Mouse (Mus musculus) limb, embryonic 15.5 days (tissue): ENCODE results near the gene 2210016F16Rik. TPM values are rescaled to one million over a fixed set of nuclear protein-coding genes. Genes with fewer than 3 reads are reported as not detected.
"Not testable (repeated sequence)": the region's sequence is repeated elsewhere in the genome, so short reads cannot be mapped to it uniquely, and the experiment has no call there.

Source experiments
- ATAC-seq: fragments of 200-750 bp; cut with Nextera tagmentation; 2 replicates; pipeline ENCODE4 v1.8.0; 2017; ENCODE audit warnings: low read depth, moderate TSS enrichment; ENCODE audit not compliant: insufficient number of reproducible peaks, low FRiP score, low TSS enrichment
- H3K27ac ChIP-seq: fragments of 300-500 bp; sonication (generic); 2 replicates; pipeline ENCODE4 v1.5.1; 2015; ENCODE audit warnings: moderate library complexity, mild to moderate bottlenecking, inconsistent platforms
- H3K27me3 ChIP-seq: fragments of 300-500 bp; sonication (generic); 2 replicates; pipeline ENCODE4 v1.6.1; 2015; ENCODE audit warnings: inconsistent platforms
- H3K36me3 ChIP-seq: fragments of 300-500 bp; sonication (generic); 2 replicates; pipeline ENCODE4 v1.6.1; 2015; ENCODE audit warnings: inconsistent platforms
- H3K4me1 ChIP-seq: fragments of 300-500 bp; sonication (generic); 2 replicates; pipeline ENCODE4 v1.6.1; 2015; ENCODE audit warnings: inconsistent platforms
- H3K4me2 ChIP-seq: fragments of 300-500 bp; sonication (generic); 2 replicates; pipeline ENCODE4 v1.6.1; 2015; ENCODE audit warnings: mild to moderate bottlenecking, inconsistent platforms
- H3K4me3 ChIP-seq: fragments of 300-500 bp; sonication (generic); 2 replicates; pipeline ENCODE4 v1.5.1; 2015; ENCODE audit warnings: mild to moderate bottlenecking, inconsistent platforms
- H3K9ac ChIP-seq: fragments of 300-500 bp; sonication (generic); 2 replicates; pipeline ENCODE4 v1.6.1; 2015; ENCODE audit warnings: inconsistent platforms
- H3K9me3 ChIP-seq: fragments of 300-500 bp; sonication (generic); 2 replicates; pipeline ENCODE4 v1.6.1; 2016; ENCODE audit warnings: inconsistent platforms
- WGBS: fragments of 180-500 bp; shearing (Covaris S2); methylation state at CpG from one replicate; pipeline ENCODE4 v1.1.7; 2015; 5-methylcytosine and 5-hydroxymethylcytosine counted together
- polyA plus RNA-seq: library from polyadenylated mRNA; unstranded; fragments of >200 nt; fragmentation: Nextera tagmentation; extraction: Ambion mirVana; gene quantifications from 2 replicates; pipeline ENCODE4 v1.2.1, GENCODE M21; 2015

2210016F16Rik gene
- polyA plus RNA-seq, 1 experiment from 2014 or later, result 27.7 TPM

DNA sequence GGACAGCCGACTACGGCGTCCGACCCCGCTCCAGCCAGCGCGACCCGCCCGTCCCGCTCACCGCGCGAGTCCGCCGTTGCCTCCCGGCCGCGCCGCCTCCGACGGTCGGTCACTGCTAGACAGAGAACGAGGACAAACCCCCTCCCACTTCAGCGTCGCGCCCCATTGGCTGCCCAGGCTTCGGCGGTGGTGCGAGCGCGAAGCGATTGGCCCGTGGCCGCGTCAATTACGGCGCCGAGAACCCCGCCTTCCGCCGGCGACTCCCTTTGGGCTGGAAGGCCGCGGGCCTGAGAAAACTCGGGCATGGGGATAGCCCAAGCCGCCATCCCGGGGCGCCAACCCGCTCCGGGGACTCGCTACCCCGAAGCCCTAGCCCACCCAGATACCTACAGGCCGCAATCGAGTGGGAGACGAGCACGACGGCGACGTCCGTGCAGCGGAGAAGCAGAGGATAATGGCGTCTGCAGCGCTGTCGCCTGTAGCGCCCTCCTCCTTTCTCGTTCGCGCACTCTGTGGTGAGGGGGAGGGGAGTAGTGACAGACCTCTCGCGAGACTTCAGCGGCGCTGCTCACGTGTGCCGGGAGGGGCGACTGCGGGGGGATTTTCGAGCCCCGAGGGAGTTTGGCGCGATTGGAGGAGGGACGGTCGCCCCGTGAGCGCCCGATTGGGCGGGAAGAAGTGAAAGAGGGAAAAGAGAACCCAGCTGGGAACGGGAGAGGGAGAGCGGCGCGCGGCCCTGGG is 17.1 kb upstream of the 2210016F16Rik start, which contains the start of gene Rmi1:
TSS of gene Rmi1 (plus strand) at position 246 of the 741 bp plus-strand sequence.
- peak; percentile 96 for ATAC-seq
- H3K4me1 ChIP-seq, result peaks cover 5% of the 10 kb centered on the region; the same call in 1 of the 2 replicates
- H3K36me3 ChIP-seq, result peaks cover 9% of the 10 kb centered on the region; the same call in 1 of the 2 replicates
- WGBS, result under 1% methylated on average over 89 of the region's 91 CpGs
- peak within 1 kb of the TSS; percentile 86 for H3K4me3 ChIP-seq
- peak within 1 kb of the TSS; percentile 54 for H3K4me2 ChIP-seq
- H3K9me3 ChIP-seq, result no peaks in the 10 kb centered on the region
- peak within 1 kb of the TSS; percentile 99 for H3K9ac ChIP-seq
- H3K27ac ChIP-seq, result peak within 1 kb of the TSS; percentile 99
- H3K27me3 ChIP-seq, result no peaks in the 10 kb centered on the region

DNA sequence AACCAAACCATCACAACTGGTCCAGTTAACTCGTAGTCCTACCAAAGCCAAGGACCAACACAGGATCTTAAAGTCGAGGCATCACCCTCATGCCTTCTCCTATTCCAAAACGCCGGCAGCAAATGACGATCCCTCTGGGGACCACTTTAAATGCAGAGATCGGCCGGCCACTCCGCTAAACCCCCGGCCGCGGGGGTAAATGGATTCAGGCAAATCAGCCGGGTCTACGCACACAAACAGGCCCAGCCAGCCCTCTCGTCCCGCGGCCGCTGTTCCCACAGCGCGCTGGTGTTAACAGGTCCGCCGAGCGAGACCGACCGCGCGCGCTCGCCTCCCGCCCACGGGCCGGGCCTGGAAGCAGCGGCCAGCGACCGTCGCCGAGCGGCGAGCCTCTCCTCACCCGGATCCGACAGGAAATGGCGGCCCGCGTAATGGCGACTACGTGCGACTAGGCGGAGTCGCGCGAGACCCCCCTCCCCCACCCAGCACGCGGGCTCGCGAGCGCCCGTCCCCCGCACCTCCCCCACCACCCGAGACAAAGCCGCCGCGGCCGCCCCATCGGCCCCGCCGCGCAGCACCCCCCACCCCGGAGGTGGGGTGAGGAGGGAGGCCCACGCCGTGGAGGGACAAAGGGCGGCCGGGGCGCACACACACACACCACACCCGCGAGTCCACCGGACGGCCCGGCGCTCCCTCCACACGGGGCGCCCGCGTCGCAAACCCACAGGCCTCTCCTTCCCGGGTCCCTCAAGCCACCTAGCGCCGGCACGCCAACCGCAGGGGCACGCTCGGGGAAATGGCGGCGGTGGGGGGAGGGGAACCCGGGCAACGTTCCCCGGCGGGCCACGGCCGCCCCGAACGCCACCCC is 16.3 kb upstream of the 2210016F16Rik start:
- no peaks in the 10 kb centered on the region for H3K27me3 ChIP-seq
- H3K4me1 ChIP-seq, result peaks cover 5% of the 10 kb centered on the region; the same call in 1 of the 2 replicates
- under 1% methylated on average over 80 of the region's 100 CpGs for WGBS
- H3K36me3 ChIP-seq, result peaks cover 13% of the 10 kb centered on the region; the same call in 1 of the 2 replicates
- H3K4me3 ChIP-seq, result peak overlapping the region; percentile 86
- H3K9me3 ChIP-seq, result no peaks in the 10 kb centered on the region
- H3K4me2 ChIP-seq, result peak overlapping the region; percentile 54
- H3K9ac ChIP-seq, result peak overlapping the region; percentile 99
- peak overlapping the region; percentile 99 for H3K27ac ChIP-seq
- peak; percentile 42 for ATAC-seq

DNA sequence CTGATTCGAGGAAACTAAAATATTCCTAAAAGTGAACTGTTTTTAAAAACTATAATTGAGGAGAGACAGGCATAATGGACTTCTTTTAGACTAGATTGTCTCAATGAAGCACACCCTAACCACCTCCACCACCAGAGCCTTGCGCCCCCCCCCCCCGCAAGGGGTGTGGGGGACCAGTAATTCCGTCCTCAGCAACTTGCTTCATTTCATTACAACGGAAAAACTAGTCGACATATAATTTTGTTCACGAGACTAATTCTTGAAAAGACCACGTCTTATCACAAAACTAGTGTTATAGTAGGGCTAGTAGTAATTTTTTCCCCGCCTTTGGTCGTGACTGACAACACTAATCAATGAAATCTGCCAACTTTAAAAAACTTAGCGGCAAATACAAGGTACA is 15.6 kb upstream of the 2210016F16Rik start:
- no peak for ATAC-seq
- H3K9ac ChIP-seq, result peak overlapping the region; percentile 99
- H3K4me3 ChIP-seq, result peak overlapping the region; percentile 86
- H3K27ac ChIP-seq, result peak overlapping the region; percentile 99; the same call in 1 of the 2 replicates
- no peaks in the 10 kb centered on the region for H3K9me3 ChIP-seq
- under 1% methylated on average over 11 of the region's 11 CpGs for WGBS
- H3K4me2 ChIP-seq, result peak overlapping the region; percentile 54
- peaks cover 5% of the 10 kb centered on the region; the same call in 1 of the 2 replicates for H3K4me1 ChIP-seq
- H3K36me3 ChIP-seq, result peaks cover 21% of the 10 kb centered on the region
- no peaks in the 10 kb centered on the region for H3K27me3 ChIP-seq

DNA sequence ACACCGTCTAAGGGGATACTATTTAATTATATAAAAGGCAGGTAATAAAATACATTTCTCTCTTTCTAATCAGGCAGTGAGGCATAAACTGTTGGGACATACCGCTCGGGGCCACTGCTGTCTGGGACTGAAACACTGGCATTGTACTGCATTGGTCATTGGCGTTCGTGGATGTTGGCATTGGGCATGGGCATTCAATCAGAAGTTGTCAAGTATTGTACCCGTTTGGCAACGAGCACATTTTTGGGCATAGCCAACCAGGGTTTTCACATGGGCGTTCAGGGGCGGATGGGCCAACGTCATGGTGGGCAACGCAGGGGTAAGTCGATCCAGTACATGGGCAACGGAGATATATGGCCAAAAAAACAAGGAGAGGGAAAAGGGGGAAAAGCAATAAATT is 12.6 kb upstream of the 2210016F16Rik start:
- H3K4me1 ChIP-seq, result peaks cover 5% of the 10 kb centered on the region; the same call in 1 of the 2 replicates
- WGBS, result 87% methylated on average over 13 of the region's 13 CpGs
- H3K36me3 ChIP-seq, result peaks cover 45% of the 10 kb centered on the region
- no peak overlapping the region for H3K9ac ChIP-seq
- no peaks in the 10 kb centered on the region for H3K27me3 ChIP-seq
- no peak overlapping the region for H3K4me2 ChIP-seq
- H3K9me3 ChIP-seq, result no peaks in the 10 kb centered on the region
- H3K4me3 ChIP-seq, result no peak overlapping the region
- ATAC-seq, result no peak
- H3K27ac ChIP-seq, result no peak overlapping the region

DNA sequence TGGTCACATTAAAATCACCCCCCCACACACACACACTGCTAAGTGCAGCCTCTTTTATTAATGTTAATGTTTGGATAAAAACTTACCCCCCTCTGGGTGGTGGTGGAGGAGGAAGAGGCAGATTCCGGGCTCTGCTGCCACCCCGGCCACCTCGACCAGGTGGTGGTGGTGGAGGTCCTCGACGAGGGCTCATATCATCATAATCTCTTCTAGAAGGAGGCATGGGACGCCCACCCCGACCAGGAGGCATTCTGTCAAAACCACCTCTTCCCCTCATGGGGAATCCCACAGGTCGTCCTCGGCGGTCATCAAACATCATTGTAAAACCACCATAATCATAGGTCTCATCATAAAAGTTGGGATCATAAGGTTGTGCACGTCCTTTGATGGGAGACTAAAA is 9.4 kb upstream of the 2210016F16Rik start:
- H3K4me2 ChIP-seq, H3K27me3 ChIP-seq, ATAC-seq, H3K4me1 ChIP-seq, H3K4me3 ChIP-seq, H3K27ac ChIP-seq, H3K9me3 ChIP-seq, H3K9ac ChIP-seq: not testable (repeated sequence)
- H3K36me3 ChIP-seq, result peaks cover 62% of the 10 kb centered on the region
- WGBS, result 79% methylated on average over 11 of the region's 11 CpGs

DNA sequence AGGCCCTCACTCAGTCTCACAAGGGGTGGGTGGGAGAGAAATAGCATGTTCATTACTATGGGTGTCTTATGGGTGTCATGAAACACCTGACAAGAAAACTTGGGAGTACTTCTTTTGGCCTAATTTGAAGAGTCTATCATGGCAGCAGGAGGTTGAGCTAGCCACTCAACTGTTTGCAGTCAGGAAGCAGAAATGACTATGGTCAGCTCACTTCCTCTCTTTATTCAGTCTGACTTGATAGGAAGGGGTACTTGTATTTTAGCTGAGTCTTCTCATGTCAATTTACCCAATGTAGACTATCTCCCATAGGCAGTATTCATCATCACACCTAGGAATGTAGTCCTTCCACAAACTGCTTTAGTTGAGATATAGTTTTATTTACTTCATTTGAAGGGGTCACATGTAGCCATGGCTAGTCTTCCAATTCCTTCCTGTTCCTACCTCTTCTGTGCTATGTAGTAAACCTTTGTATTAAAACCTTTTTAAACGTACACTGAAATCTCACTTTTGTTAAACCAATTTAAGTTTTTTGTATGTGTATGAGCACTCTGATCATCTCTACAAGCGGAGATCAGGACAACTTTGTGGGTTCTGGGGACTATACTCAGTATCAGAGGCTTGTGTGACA is 4.4 kb upstream of the 2210016F16Rik start:
- H3K9me3 ChIP-seq, result no peaks in the 10 kb centered on the region
- H3K9ac ChIP-seq, result no peak overlapping the region
- H3K4me3 ChIP-seq, result no peak overlapping the region
- H3K27ac ChIP-seq, result no peak overlapping the region
- H3K4me1 ChIP-seq, result 0 out of 2 replicates have a peak, but pooled peaks cover 4% of the 10 kb centered on the region
- H3K4me2 ChIP-seq, result no peak overlapping the region
- peaks cover 30% of the 10 kb centered on the region for H3K36me3 ChIP-seq
- no peaks in the 10 kb centered on the region for H3K27me3 ChIP-seq
- 74% methylated on average over 2 of the region's 2 CpGs for WGBS
- ATAC-seq, result no peak; the same call in 1 of the 2 replicates

DNA sequence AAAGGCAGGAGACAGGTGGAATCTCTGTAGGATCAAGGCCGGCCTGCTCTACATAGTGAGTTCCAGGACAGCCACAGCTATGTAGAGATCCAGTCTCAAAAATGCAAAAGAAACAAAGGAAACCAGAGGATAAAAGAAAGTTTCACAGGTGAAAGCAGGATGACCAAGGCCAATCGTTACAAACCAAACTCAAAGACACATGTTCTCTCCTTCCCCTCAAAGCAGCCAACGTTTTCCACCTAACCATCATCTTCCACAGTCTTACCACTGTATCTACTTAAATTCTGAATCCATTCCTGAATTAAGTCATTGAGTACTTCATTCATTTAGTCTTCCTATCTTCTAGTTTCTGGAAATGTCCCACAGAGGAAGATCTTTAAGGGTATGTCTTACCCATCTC is 3.4 kb upstream of the 2210016F16Rik start:
- Histone ChIP-seq H3K36me3 (peaks cover 23% of the 10 kb centered on the region), H3K4me2 (no peak overlapping the region), H3K4me3 (no peak overlapping the region), H3K4me1 (peaks cover 11% of the 10 kb centered on the region; the same call in 1 of the 2 replicates), H3K27ac (no peak overlapping the region), H3K9me3 (no peaks in the 10 kb centered on the region), H3K9ac (no peak overlapping the region), H3K27me3 (no peaks in the 10 kb centered on the region)
- WGBS, result 40% methylated on average over 3 of the region's 3 CpGs
- no peak for ATAC-seq

DNA sequence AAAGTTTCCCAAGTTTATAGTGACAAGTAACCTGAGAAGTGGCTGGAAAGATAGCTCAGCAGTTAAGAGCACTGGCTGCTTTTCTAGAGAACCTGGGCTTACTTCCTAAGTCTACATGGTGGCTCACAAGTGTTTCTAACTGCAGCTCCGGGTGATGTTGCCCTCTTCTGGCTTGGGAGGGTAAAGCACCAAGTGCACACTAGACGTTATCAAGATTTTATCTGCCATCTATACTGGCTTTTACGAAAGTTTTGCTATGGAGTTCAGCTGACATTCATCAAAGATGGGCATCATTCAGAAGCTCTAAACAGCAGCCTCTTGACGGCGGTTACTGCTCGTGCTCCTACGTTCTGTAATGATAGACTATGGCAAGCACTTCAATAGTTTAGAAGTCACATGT is 2.9 kb upstream of the 2210016F16Rik start:
- no peaks in the 10 kb centered on the region for H3K9me3 ChIP-seq
- no peak overlapping the region for H3K27ac ChIP-seq
- peaks cover 11% of the 10 kb centered on the region; the same call in 1 of the 2 replicates for H3K4me1 ChIP-seq
- 8% methylated on average over 7 of the region's 7 CpGs for WGBS
- H3K4me3 ChIP-seq, result no peak overlapping the region
- ATAC-seq, result no peak
- no peak overlapping the region for H3K4me2 ChIP-seq
- H3K27me3 ChIP-seq, result no peaks in the 10 kb centered on the region
- no peak overlapping the region for H3K9ac ChIP-seq
- H3K36me3 ChIP-seq, result peaks cover 20% of the 10 kb centered on the region

DNA sequence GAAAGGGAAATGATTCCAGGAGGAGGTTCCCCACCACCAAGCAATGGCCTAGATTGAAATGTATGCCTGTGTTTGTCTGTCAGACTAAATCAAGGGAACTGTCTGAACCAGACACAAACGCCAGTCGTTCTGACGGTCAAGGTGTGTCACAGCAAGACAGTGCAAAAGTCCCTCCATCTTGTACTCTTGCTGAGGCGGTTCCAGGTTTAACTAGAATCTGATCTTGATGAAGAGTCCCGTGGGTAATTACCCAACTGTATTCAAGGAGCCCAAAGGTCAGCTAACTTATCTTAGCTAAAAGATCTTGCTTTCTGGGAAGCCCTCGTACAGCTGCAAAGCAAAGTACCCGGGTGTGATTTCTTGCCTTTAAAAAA is 509 bp upstream of the 2210016F16Rik start:
- no peak overlapping the region for H3K9ac ChIP-seq
- peak overlapping the region; percentile 76 for H3K27ac ChIP-seq
- ATAC-seq, result no peak
- H3K4me2 ChIP-seq, result peak overlapping the region; percentile 90
- peaks cover 6% of the 10 kb centered on the region; the same call in 1 of the 2 replicates for H3K9me3 ChIP-seq
- peaks cover 28% of the 10 kb centered on the region for H3K36me3 ChIP-seq
- peaks cover 11% of the 10 kb centered on the region; the same call in 1 of the 2 replicates for H3K4me1 ChIP-seq
- peak overlapping the region; percentile 74 for H3K4me3 ChIP-seq
- H3K27me3 ChIP-seq, result no peaks in the 10 kb centered on the region
- 80% methylated on average over 7 of the region's 7 CpGs for WGBS

DNA sequence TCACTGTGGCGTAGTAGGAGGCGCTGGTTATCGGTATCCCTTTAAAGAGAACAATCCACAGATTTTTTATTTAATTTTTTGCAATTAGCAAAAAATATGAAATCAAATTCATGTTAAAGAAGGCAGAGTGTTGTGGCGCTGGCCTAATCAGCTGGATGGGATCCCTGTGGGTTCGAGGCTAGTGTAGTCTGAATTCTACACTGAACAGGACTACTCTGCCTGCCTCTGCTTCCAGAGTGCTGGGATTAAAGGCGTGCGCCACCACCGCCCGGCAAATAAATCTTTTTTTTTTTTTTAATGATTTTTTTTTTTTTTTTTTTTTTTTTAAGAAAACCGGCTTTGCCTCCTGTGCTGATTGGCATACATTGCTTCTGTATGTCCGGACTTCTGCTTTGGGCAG is 654 bp downstream of the 2210016F16Rik start:
- peaks cover 11% of the 10 kb centered on the region; the same call in 1 of the 2 replicates for H3K4me1 ChIP-seq
- peak overlapping the region; percentile 90 for H3K4me2 ChIP-seq
- peaks cover 7% of the 10 kb centered on the region; the same call in 1 of the 2 replicates for H3K9me3 ChIP-seq
- peak overlapping the region; percentile 75 for H3K9ac ChIP-seq
- no peaks in the 10 kb centered on the region for H3K27me3 ChIP-seq
- no peak overlapping the region for H3K27ac ChIP-seq
- peak overlapping the region; percentile 74 for H3K4me3 ChIP-seq
- WGBS, result 34% methylated on average over 11 of the region's 11 CpGs
- ATAC-seq, result no peak
- peaks cover 26% of the 10 kb centered on the region for H3K36me3 ChIP-seq

DNA sequence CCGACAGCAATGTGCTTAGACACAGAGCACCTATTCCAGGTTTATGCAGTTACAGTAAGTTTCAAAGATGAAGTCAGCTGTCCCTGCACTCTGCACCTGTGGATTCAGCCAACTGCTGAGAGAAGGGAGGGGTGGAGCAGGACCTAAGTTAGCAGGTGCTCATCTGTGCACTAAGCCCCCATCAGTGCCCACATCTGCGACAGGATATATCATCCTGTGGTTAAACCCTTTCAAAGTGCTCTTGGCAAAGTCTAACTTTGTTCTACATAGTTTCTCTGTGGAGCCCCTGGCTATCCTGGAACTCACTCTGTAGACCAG is 11.9 kb downstream of the 2210016F16Rik start:
- ATAC-seq, result no peak
- H3K4me1 ChIP-seq, result no peaks in the 10 kb centered on the region
- H3K27ac ChIP-seq, result no peak overlapping the region
- no peak overlapping the region for H3K4me2 ChIP-seq
- WGBS, result 90% methylated on average over 2 of the region's 2 CpGs
- H3K4me3 ChIP-seq, result no peak overlapping the region
- H3K9me3 ChIP-seq, result no peaks in the 10 kb centered on the region
- no peak overlapping the region for H3K9ac ChIP-seq
- no peaks in the 10 kb centered on the region for H3K27me3 ChIP-seq
- no peaks in the 10 kb centered on the region for H3K36me3 ChIP-seq
